Mouse (Mus musculus) bone marrow macrophage, adult 2 months (primary cell): ENCODE data around the gene Olfml2b. TPM values are rescaled to one million over a fixed set of nuclear protein-coding genes. Genes with fewer than 3 reads are reported as not detected.

Experiments
- H3K27ac ChIP-seq: 2 replicates; pipeline ENCODE4 v1.5.1; 2012; ENCODE audit warnings: low read depth, low read length; ENCODE audit not compliant: insufficient read depth
- H3K4me1 ChIP-seq: 2 replicates; pipeline ENCODE4 v1.6.1; 2012; ENCODE audit warnings: low read length; ENCODE audit not compliant: control insufficient read depth, insufficient read depth
- H3K4me3 ChIP-seq: 2 replicates; pipeline ENCODE4 v1.5.1; 2012; ENCODE audit warnings: mild to moderate bottlenecking, low read length, moderate library complexity; ENCODE audit not compliant: insufficient read depth
- CTCF ChIP-seq: IDR thresholded peaks from 2 replicates; pipeline ENCODE4 v1.5.1; 2012; ENCODE audit warnings: low read depth, mild to moderate bottlenecking, low read length, moderate library complexity
- POLR2A ChIP-seq: IDR thresholded peaks from 2 replicates; pipeline ENCODE4 v1.6.1; 2012; ENCODE audit warnings: mild to moderate bottlenecking, low read depth, low read length, borderline replicate concordance
- polyA plus RNA-seq: library from polyadenylated mRNA; stranded (reverse); fragments of >200 nt; gene quantifications from 2 replicates; pipeline ENCODE4 v1.2.4, GENCODE M21; 2012; ENCODE audit not compliant: missing spikeins, insufficient read depth, insufficient read length

The Olfml2b gene
- polyA plus RNA-seq, 1 experiment: 1.3 TPM

- TF ChIP-seq CTCF: no peak
- Histone ChIP-seq H3K4me3 (no peak overlapping the region), H3K27ac (no peak overlapping the region), H3K4me1 (peaks cover 2% of the 10 kb centered on the region; the same call in 1 of the 2 replicates)
These were observed 1.7 kb downstream of the Olfml2b start for GRCm38 (mm10) chr1:170645896-170646605.

DNA sequence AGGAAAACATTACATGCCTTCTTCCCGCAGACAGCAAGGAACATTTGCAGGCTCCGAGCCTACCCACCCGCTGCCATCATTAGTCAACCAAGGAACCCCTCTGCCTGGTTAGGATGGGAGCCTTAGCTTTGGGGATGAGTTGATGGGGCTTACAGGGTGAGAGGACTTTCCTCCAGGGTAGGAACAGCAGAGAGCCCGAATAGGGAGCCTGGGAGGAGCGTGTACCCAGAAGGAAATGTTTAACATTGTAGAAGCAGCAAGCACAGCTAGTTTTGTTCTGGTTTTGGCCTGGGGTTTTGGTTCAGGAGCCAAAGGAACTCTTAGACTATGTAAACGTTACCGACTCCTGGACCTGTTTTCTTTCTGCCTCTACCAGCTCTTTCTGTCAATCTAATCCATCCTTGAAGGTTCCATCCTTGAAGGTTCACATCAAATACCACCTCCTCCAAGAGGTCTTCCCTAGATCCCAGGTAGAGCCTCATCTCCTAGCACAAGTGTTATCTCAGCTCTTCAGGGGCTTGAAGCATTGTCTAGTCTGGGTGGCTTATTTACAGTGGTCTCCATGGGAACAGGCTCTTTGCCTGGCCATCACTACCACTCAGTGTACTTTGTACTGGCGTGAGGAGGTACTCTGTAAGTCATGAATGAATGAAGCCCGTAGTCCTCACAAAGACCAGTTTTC is 2.4 kb downstream of the Olfml2b start:
- TF ChIP-seq CTCF (no peak), POLR2A (no peak)
- Histone ChIP-seq H3K27ac (no peak overlapping the region), H3K4me3 (no peak overlapping the region), H3K4me1 (peaks cover 2% of the 10 kb centered on the region; the same call in 1 of the 2 replicates)

GRCm38 (mm10) chr1:170647381-170647780 is 3.0 kb downstream of the Olfml2b start:
- H3K27ac ChIP-seq: no peak overlapping the region
- H3K4me3 ChIP-seq: no peak overlapping the region
- TF ChIP-seq CTCF: no peak
- no peak for TF ChIP-seq POLR2A
- H3K4me1 ChIP-seq: peaks cover 2% of the 10 kb centered on the region; the same call in 1 of the 2 replicates

- H3K4me1 ChIP-seq: peaks cover 2% of the 10 kb centered on the region; the same call in 1 of the 2 replicates
- no peak overlapping the region for H3K27ac ChIP-seq
- TF ChIP-seq POLR2A (no peak), CTCF (no peak)
- no peak overlapping the region for H3K4me3 ChIP-seq
These were observed 3.7 kb downstream of the Olfml2b start for GRCm38 (mm10) chr1:170647971-170648514.

- no peak overlapping the region for H3K27ac ChIP-seq
- H3K4me1 ChIP-seq: no peaks in the 10 kb centered on the region
These were observed 6.9 kb downstream of the Olfml2b start for GRCm38 (mm10) chr1:170651046-170651723.

GRCm38 (mm10) chr1:170651989-170652740 is 7.8 kb downstream of the Olfml2b start:
- Histone ChIP-seq H3K4me3 (no peak overlapping the region), H3K27ac (no peak overlapping the region), H3K4me1 (no peaks in the 10 kb centered on the region)
- TF ChIP-seq POLR2A (no peak), CTCF (no peak)

More at GRCm38 (mm10) chr1:170651046-170651723, 6.9 kb downstream of the Olfml2b start:
- H3K4me3 ChIP-seq: no peak overlapping the region
- TF ChIP-seq CTCF (no peak), POLR2A (no peak)

DNA sequence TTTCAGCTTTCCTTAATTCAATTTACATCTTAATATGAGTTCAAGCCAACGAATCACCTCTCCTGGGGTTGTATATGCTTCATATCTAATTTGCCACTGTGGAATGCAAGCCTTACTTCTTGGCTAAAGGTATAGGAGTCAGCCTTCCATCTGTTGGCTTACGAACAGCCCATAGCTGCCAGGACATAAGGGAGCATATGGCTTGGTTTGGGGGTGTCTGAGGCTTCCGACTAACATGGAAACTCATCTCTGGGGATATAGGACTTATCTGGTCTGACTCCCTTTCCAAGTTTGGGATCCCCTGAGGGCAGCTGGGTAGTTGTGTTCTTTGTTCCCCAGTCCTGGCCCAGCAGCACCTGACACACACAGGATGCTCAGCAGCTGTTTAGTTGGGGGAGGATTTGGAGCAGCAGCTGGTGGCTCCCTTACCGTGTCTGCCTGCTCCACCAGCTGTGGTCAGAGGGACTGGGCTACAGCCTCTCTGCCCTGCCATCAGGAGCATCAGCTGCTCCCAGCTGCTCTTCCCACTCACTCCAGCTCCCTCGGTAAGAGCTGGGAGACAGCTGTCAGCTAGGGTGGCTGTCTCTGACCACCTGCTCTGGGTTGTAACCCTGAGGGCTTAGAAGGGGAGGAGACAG is 11.1 kb downstream of the Olfml2b start:
- Histone ChIP-seq H3K27ac (no peak overlapping the region), H3K4me3 (no peak overlapping the region), H3K4me1 (no peaks in the 10 kb centered on the region)
- no peak for TF ChIP-seq POLR2A
- TF ChIP-seq CTCF: no peak

DNA sequence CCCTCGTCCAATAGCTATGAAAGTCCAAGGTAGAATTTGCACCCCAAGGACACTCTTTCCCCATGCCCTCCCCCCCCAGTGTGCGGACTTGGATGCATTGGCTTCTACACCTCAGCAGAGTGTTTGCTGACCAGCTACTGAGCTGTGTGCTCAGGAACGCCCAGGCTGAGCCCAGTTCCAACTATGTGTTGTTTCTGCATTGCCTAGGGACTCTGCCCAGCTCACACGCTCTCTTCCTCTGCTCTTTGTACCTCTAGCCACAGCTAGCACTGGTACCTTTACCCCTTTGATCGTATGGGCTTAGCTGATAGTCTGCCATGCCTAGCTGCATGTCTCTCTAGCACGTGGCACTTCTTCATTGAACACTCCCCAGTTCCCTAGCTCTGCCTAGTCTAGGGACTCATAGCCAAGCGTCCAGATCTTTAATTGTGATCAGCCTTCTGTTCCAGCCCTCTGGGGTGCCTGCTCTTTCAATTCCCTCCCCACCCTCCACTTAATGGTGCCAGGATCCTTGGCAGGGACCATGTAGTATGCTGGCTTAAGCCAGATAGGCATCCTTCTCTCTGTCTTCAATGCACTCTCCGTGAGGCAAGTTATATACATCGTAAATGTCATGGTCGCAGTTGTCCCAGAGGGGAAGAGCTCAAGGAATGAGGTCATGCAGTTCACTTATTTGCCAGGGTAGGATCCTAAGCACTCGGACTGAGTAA is 12.3 kb downstream of the Olfml2b start:
- Histone ChIP-seq H3K4me1 (no peaks in the 10 kb centered on the region), H3K4me3 (no peak overlapping the region), H3K27ac (no peak overlapping the region)
- TF ChIP-seq CTCF (no peak), POLR2A (no peak)
